Mouse (Mus musculus) lung, adult 2 months (tissue): Measurements from ENCODE around the gene Upk1a. TPM values are rescaled to one million over a fixed set of nuclear protein-coding genes. Genes with fewer than 3 reads are reported as not detected.

Experiments used
- DNase-seq: peaks from one replicate; pipeline ENCODE4 v3.0.0; 2022
- H3K4me1 ChIP-seq: fragments of 200-500 bp; 2 replicates; pipeline ENCODE4 v1.6.1; 2011; ENCODE audit warnings: low read length; ENCODE audit not compliant: control insufficient read depth, insufficient read depth
- H3K4me3 ChIP-seq: fragments of 200-500 bp; replicated peaks from 2 replicates; pipeline ENCODE3; 2011; ENCODE audit warnings: low read depth, mild to moderate bottlenecking, control low read depth, low read length; ENCODE audit errors: extremely low read depth
- CTCF ChIP-seq: fragments of 200-500 bp; IDR thresholded peaks from 2 replicates; pipeline ENCODE4 v1.5.1; 2011; ENCODE audit warnings: mild to moderate bottlenecking, low read length, control low read depth; ENCODE audit not compliant: insufficient read depth
- POLR2A ChIP-seq: fragments of 200-500 bp; IDR thresholded peaks from 2 replicates; pipeline ENCODE4 v1.6.1; 2011; ENCODE audit warnings: low read depth, mild to moderate bottlenecking, control low read depth, low read length, borderline replicate concordance; ENCODE audit errors: extremely low read depth
- WGBS: fragments of 180-500 bp; shearing (Covaris S2); methylation state at CpG from one replicate; pipeline ENCODE4 v1.1.7; 2018; 5-methylcytosine and 5-hydroxymethylcytosine counted together
- polyA plus RNA-seq: library from polyadenylated mRNA; depleted of rRNA; stranded (reverse); fragments of >200 nt; gene quantifications from 2 replicates; pipeline ENCODE4 v1.2.3, GENCODE M21; 2012; rRNA removed

Upk1a gene
- polyA plus RNA-seq, 1 experiment: 8.5 TPM

DNA sequence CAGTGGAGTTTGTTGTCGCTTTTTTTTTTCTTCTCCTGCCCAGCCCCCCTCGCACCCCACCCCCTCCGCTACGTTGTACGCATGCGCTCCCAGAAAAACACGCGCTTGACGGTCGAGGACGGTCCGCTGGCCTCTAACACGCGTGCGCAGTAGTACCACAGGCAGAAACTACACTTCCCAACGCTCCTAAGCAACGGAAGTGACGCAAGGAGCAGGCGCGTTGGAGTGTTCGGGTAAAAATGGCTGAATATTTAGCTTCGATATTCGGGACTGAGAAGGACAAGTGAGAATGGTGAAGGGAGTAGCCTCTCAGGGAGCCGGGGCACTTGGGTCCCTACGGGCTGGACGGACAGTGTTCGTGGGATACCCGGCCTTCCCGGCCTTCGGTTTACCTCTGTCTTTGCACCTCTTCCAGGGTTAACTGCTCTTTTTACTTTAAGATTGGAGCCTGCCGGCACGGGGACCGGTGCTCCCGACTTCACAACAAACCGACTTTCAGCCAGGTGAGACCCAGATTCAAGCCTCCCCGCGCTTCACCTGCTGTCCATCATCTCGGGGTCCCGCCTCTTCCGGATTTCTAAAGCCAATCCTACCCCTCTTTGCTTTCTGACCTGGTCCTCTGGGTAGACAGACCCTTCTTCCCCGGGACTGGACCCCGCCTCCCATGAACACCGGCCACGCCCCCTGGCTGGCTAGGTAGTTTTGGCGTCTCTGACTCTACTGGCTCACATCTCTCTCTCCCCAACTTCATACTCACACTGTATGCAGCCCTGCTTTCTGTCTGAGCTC is 49.3 kb downstream of the Upk1a start, which contains the start of the genes U2af1l4, Gm49396 and Psenen:
Gene U2af1l4, plus strand, starts transcription at position 185 of the 789 bp plus-strand sequence.
Gene Gm49396, plus strand, starts transcription at position 228 of the 789 bp plus-strand sequence.
Gene Psenen, minus strand, starts transcription at position 511 of the 789 bp plus-strand sequence.
- under 1% methylated on average over 45 of the region's 45 CpGs for WGBS
- DNase-seq: peak; percentile 90
- H3K4me3 ChIP-seq: peak within 1 kb of the TSS; percentile 76
- H3K4me1 ChIP-seq: peaks cover 8% of the 10 kb centered on the region
- TF ChIP-seq CTCF: no peak
- TF ChIP-seq POLR2A: peak; percentile 62; the same call in 1 of the 2 replicates

GRCm38 (mm10) chr7:30562526-30563116 is 50.0 kb downstream of the Upk1a start:
- H3K4me1 ChIP-seq: peaks cover 8% of the 10 kb centered on the region
- TF ChIP-seq CTCF: no peak
- TF ChIP-seq POLR2A: no peak
- no peak for DNase-seq
- WGBS: under 1% methylated on average over 27 of the region's 27 CpGs
- peak overlapping the region; percentile 70 for H3K4me3 ChIP-seq

- DNase-seq: no peak
- no peak overlapping the region for H3K4me3 ChIP-seq
- WGBS: 64% methylated on average over 2 of the region's 2 CpGs
- H3K4me1 ChIP-seq: peaks cover 8% of the 10 kb centered on the region
- TF ChIP-seq CTCF (no peak), POLR2A (no peak)
Measured at GRCm38 (mm10) chr7:30560296-30560695, 52.4 kb downstream of the Upk1a start.

DNA sequence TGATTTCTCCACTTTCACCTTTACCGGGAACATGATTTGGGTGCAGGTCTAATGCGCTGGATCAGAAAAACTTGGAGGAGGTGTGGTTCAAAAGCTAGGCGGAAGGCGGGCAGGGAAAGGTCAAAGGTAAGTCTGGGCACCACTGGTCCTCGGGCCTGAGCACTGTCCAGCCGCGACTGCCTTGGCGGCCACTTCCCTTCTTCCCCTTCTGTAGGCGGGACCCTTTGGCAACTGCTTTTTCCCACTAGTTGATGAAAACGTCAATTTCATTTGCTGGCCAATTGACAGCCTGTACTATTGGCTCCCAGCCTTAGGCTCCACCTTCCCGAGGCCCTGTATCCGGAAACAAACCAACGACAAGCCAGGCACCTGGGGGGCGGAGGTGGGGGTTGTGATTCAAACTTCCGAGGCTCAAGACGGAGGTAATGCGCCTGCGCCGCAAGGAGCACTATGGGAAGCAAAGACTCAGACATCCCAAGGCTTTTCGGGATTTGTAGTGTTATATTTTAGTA is 53.1 kb downstream of the Upk1a start, which contains the start of gene Lin37:
Gene Lin37, minus strand, starts transcription at position 396 of the 512 bp plus-strand sequence.
- TF ChIP-seq POLR2A (peak; percentile 89; the same call in 1 of the 2 replicates), CTCF (no peak)
- WGBS: under 1% methylated on average over 20 of the region's 20 CpGs

DNA sequence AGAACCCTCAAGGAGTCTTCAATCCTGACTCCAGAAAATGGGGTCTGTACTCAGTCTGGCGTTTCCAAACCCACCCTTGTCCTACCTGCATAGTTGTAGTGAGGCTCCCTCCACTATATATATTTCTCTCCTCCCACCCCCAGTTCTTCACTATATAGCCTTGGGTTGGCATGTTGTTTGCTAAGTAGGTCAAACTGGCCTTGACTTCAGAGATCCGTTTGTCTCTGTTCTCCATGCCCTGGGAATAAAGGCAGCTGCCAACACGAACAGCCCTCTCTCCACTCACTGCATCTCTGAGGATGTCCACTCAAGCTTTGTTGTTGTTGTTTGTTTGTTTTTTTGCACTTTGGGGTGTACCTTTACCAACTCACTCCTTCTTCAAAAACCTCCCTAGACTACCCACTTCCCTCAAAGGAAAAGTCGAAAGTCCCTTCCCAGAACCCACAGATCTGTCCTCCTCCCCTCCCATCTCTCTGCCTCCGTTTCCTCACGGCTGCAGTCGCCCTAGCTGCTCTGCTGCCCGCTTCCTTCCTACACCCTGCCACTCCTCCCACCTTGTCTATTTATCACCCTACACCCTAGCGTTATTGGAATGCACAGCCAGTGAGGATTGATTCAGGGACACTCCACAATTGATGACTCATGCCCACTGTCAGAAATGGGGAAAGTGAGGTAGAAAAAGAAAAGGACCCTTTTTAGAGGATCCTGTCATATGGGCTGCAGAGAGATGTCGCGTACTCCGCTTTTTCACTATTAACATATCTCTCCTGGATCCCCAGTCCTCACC is 53.8 kb downstream of the Upk1a start:
- peak overlapping the region; percentile 68 for H3K4me3 ChIP-seq
- TF ChIP-seq POLR2A: no peak
- no peak for TF ChIP-seq CTCF
- WGBS: 8% methylated on average over 12 of the region's 12 CpGs
- no peak for DNase-seq
- H3K4me1 ChIP-seq: peaks cover 6% of the 10 kb centered on the region

More for the DNA sequence above, 53.1 kb downstream of the Upk1a start, which contains the start of gene Lin37:
- peak within 1 kb of the TSS; percentile 68 for H3K4me3 ChIP-seq
- peaks cover 8% of the 10 kb centered on the region for H3K4me1 ChIP-seq
- DNase-seq: peak; percentile 92

DNA sequence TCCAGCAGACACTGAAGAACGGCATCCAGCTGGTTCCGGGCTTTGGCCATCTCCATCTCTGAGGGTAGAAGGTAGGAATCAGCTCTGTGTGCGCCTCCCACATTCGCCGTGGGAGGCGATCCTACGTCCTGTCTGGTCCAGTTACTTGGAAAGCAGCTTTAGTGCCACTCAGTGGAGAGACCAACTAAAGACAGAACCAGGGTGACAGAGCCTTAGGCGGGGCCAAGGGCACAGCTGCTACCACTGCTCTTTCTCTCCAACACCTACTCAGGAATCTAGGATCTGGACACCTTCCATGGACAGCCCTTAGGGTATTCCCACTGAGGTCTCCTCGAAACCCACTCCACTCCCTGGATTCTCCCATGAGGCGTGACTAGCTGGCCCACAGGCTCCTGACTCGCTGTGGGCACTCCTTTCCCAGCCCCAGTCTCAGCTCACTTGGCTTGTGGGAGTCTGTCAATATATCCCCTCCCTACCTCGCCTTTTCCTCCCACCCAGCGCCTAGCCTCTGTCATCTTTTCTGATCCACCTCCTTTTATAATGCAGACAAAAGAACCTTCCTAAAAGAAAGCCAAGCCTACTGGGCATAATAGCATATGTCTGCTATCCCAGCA is 54.6 kb downstream of the Upk1a start:
- H3K4me1 ChIP-seq: peaks cover 5% of the 10 kb centered on the region
- no peak overlapping the region for H3K4me3 ChIP-seq
- WGBS: 81% methylated on average over 13 of the region's 13 CpGs
- DNase-seq: no peak
- TF ChIP-seq CTCF (no peak), POLR2A (no peak)

DNA sequence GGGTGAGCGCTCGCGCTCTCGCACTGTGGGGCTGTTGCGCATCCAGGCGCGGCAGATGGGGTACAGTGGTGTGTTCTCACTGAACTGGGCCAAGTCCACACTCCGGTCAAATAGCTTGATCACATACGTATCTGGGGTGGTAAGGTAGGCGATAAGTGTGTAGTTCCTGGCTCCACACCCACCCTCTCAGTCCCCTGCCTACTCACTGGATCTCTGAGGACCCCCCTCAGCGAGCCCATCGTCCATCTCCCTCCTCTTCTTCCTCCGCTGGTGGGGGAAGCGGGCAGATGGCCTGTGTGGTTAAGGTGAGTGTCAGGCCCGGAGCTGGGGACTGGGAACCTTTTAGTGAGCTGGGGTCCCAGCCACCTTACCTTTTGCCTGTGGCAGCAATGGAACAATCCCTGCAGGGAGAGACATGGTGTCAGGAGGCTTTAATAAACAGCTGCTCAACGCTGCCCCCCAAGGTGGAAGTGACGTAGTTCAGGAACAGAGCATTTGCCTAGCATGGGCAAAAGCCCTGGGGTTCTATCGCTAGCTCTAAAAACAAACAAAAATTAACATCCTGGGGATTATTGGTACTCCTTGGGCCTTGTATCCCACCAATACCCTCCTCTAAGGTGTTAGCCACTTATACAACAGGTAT is 55.6 kb downstream of the Upk1a start:
- TF ChIP-seq POLR2A: no peak
- no peak for TF ChIP-seq CTCF
- peaks cover 5% of the 10 kb centered on the region for H3K4me1 ChIP-seq
- WGBS: 93% methylated on average over 18 of the region's 18 CpGs
- DNase-seq: no peak
- H3K4me3 ChIP-seq: no peak overlapping the region

DNA sequence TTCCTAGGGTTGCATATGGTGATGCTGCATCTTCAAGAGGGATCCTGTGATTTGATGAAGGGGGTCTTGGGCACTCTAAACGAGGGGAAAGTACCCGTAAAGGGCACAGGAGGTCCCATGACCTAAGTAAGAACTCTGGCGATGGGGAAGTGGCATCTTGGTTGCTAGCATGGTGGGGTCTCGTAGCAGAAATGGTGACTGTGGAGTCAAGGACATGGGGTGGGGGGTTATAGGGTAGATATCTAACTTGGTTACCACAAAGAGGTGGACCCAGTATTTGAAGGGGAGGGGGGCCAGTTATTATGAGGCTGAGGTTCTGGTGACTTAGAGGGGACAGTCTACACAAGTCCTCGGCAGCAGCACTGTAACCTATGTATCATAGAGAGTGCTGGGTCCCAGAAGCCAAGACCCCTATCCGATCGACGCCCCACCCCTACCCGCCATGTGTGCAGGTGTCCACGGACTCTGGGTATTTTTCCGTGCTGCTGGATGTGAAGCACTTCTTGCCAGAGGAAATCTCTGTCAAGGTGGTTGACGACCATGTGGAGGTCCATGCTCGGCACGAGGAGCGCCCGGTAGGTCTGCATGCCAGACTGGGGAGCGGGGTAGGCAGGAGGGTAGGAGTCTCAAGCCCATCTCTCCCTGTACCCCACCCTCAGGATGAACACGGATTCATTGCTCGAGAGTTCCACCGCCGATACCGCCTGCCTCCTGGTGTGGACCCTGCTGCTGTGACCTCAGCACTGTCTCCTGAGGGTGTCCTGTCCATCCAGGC is 58.6 kb downstream of the Upk1a start:
- 81% methylated on average over 22 of the region's 22 CpGs for WGBS
- peaks cover 4% of the 10 kb centered on the region for H3K4me1 ChIP-seq
- no peak for DNase-seq
- no peak overlapping the region for H3K4me3 ChIP-seq
- no peak for TF ChIP-seq CTCF
- no peak for TF ChIP-seq POLR2A

Other genes starting within 250 kb of the Upk1a start
- 328 and 425 TPM in 2 replicates for gene Tyrobp, start 199.1 kb downstream of the Upk1a start, polyA plus RNA-seq
- 33.9 and 37.1 TPM in 2 replicates for gene Hcst, start 193.0 kb downstream of the Upk1a start, polyA plus RNA-seq
- 7.2 and 8.6 TPM in 2 replicates for gene Nfkbid, start 191.1 kb downstream of the Upk1a start, polyA plus RNA-seq
- 9.5 and 11.8 TPM in 2 replicates for gene Aplp1, start 167.3 kb downstream of the Upk1a start, polyA plus RNA-seq
- gene Kirrel2, start 155.2 kb downstream of the Upk1a start, polyA plus RNA-seq: not detected in 2 replicates
- not detected in 2 replicates for gene Nphs1, start 154.5 kb downstream of the Upk1a start, polyA plus RNA-seq
- 0.12 TPM in 1 of 2 replicates, not detected in the other for gene Prodh2, start 119.2 kb downstream of the Upk1a start, polyA plus RNA-seq
- gene Arhgap33, start 77.8 kb downstream of the Upk1a start, polyA plus RNA-seq: 21.4 and 24.0 TPM in 2 replicates
- gene Hspb6, start 60.7 kb downstream of the Upk1a start, polyA plus RNA-seq: 50.5 and 129 TPM in 2 replicates
- gene Proser3, start 60.5 kb downstream of the Upk1a start, polyA plus RNA-seq: 10.2 and 12.4 TPM in 2 replicates
- gene Lin37, start 53.0 kb downstream of the Upk1a start, polyA plus RNA-seq: 27.1 and 29.4 TPM in 2 replicates
- 47.6 and 50.1 TPM in 2 replicates for gene U2af1l4, start 49.5 kb downstream of the Upk1a start, polyA plus RNA-seq
- gene Gm49396, start 49.5 kb downstream of the Upk1a start, polyA plus RNA-seq: 2.2 and 3.9 TPM in 2 replicates
- gene Psenen, start 49.2 kb downstream of the Upk1a start, polyA plus RNA-seq: 92.5 and 133 TPM in 2 replicates
- 9.6 and 12.0 TPM in 2 replicates for gene Igflr1, start 47.4 kb downstream of the Upk1a start, polyA plus RNA-seq
- gene Kmt2b, start 24.1 kb downstream of the Upk1a start, polyA plus RNA-seq: 49.9 and 58.6 TPM in 2 replicates
- gene Zbtb32, start 13.9 kb downstream of the Upk1a start, polyA plus RNA-seq: 5.1 and 5.7 TPM in 2 replicates
- 183 and 273 TPM in 2 replicates for gene Cox6b1, start 13.3 kb upstream of the Upk1a start, polyA plus RNA-seq
- not detected in 2 replicates for gene Etv2, start 23.0 kb upstream of the Upk1a start, polyA plus RNA-seq
- 78.0 and 79.7 TPM in 2 replicates for gene Rbm42, start 37.5 kb upstream of the Upk1a start, polyA plus RNA-seq
- gene Haus5, start 52.1 kb upstream of the Upk1a start, polyA plus RNA-seq: 9.9 and 13.0 TPM in 2 replicates
- gene Pmis2, start 58.8 kb upstream of the Upk1a start, polyA plus RNA-seq: not detected in 2 replicates
- gene 2200002J24Rik, start 86.1 kb upstream of the Upk1a start, polyA plus RNA-seq: not detected in 2 replicates
- not detected in 2 replicates for gene Atp4a, start 99.4 kb upstream of the Upk1a start, polyA plus RNA-seq
- gene Tmem147, start 116.7 kb upstream of the Upk1a start, polyA plus RNA-seq: 122 and 154 TPM in 2 replicates
- 0.27 and 0.40 TPM in 2 replicates for gene Gapdhs, start 130.8 kb upstream of the Upk1a start, polyA plus RNA-seq
- 3.8 and 60.4 TPM in 2 replicates for gene Sbsn, start 138.6 kb upstream of the Upk1a start, polyA plus RNA-seq
- 43.8 and 486 TPM in 2 replicates for gene Dmkn, start 150.9 kb upstream of the Upk1a start, polyA plus RNA-seq
- 307 TPM in 1 of 2 replicates, not detected in the other for gene Krtdap, start 175.0 kb upstream of the Upk1a start, polyA plus RNA-seq
- 3.0 and 5.2 TPM in 2 replicates for gene Ffar2, start 210.9 kb upstream of the Upk1a start, polyA plus RNA-seq
- not detected in 2 replicates for gene Ffar3, start 243.3 kb upstream of the Upk1a start, polyA plus RNA-seq
- 0.78 and 1.3 TPM in 2 replicates for gene Ffar1, start 248.7 kb upstream of the Upk1a start, polyA plus RNA-seq